Mouse (Mus musculus) kidney, adult 18-20 months (tissue): ENCODE results near the gene Dclre1a.

Experiments used
- DNase-seq: peaks from one replicate; pipeline ENCODE4 v3.0.0; 2021

Dclre1a gene

GRCm38 (mm10) chr19:56547456-56548229 lies at the start of gene Dclre1a:
Dclre1a (minus strand) TSS chr19:56548222.
- peak; percentile 81 for DNase-seq

- no peak for DNase-seq
Observed at GRCm38 (mm10) chr19:56592472-56592871, 44.5 kb upstream of the Dclre1a start.

GRCm38 (mm10) chr19:56590250-56590649 lies 42.2 kb upstream of the Dclre1a start:
- no peak for DNase-seq

GRCm38 (mm10) chr19:56589455-56589854 lies 41.4 kb upstream of the Dclre1a start:
- no peak for DNase-seq

- DNase-seq = no peak
Observed at GRCm38 (mm10) chr19:56589008-56589407, 41.0 kb upstream of the Dclre1a start.

DNA sequence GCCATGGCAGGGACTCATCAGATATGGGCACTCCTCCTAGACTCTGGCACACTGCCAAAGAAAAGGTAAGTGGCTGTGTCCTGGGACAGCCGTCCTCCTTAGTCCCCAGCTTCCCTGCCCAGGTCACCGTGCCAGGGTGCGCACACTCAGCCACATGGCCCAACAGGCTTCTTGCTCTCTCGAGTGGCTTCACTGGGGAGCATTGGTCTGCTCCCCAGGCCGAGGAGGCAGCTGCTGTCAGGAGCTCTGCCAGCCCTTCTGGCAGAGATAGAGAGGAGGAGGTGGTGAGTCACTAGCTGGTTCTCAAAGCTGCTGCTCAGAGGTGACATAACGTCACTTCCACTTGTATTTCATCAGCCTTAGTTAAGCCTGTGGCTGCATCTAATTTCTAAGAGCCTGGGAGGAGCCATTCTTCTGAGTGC lies 40.2 kb upstream of the Dclre1a start:
- no peak for DNase-seq

DNA sequence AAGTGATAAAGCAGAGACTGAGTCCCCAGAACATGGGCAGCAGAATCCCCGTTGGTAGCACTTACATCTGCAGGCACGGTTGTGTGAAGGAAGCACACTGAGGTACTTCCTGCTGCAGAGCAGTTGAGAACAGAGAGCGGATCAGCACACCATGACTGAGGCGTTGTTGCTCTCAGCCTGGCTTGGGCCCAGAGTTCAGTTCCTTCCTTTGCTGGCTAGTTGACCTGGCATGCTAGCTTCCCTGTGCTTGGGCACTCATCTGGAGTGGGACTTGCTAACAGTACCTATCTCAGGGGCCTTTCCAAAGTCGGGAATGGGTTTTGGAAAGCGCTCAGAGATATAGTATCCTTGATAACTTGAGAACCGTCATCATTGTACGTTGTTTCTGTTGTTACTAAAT lies 38.3 kb upstream of the Dclre1a start:
- no peak for DNase-seq

DNA sequence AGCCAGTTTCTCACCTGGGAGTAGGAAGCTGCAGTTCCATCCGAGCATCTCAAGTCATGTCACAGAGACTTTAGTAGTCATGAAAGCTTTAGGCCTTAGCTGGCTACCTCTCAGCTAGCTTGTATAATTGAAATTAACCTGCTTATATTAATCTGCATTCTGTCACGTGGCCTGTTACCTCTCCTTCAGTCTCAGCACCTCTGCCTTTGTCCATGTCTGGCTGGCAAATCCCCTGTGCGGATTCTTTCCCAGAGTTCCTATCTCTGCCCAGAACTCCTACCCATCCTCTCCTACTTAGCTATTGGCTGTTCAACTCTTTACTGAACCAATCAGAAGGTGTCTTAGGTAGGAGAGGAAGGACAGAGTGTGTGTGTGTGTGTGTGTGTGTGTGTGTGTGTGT lies 36.3 kb upstream of the Dclre1a start:
- no peak for DNase-seq

DNA sequence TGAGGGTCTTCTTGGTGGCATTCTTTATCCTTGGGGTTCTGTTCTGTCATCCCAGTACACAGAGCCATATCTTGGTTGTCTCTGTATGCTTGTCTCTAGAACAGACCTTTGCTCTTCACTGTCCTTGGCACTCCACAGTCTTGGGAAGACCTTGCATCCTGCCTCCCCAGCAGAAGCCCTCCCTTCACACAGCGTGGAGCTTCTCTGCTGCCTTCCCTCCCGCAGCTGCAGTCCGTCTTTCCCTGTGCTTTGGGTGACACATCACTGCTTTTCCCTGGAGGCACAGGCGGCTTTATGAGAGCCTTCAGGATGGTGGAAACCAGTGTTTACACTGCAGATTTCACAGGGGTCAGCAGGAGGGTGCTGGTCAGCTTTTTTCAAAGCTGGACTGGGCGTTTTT lies 35.8 kb upstream of the Dclre1a start:
- DNase-seq = no peak

- no peak for DNase-seq
Observed at GRCm38 (mm10) chr19:56581981-56582380, 34.0 kb upstream of the Dclre1a start.

GRCm38 (mm10) chr19:56577801-56578200 lies 29.8 kb upstream of the Dclre1a start:
- DNase-seq = no peak

DNA sequence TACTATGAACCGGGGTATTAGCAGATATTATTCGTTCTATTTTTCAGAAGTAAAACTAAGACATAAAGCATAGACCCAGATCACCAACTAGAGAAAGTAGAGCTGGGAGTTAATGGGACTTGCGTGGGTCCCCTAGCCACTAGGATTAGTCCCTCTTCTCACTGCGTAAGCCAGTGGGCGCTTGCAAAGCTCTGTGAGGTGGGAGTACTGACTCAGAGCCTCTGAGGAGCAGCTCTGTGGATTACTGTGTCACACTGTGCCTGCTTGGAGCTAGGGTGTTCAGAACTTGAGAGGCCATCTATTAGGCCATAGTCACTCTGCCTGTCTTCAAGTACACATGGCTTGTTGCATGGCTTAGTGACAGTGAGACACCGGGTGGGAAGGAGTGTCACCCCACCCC lies 25.2 kb upstream of the Dclre1a start:
- DNase-seq = no peak

DNA sequence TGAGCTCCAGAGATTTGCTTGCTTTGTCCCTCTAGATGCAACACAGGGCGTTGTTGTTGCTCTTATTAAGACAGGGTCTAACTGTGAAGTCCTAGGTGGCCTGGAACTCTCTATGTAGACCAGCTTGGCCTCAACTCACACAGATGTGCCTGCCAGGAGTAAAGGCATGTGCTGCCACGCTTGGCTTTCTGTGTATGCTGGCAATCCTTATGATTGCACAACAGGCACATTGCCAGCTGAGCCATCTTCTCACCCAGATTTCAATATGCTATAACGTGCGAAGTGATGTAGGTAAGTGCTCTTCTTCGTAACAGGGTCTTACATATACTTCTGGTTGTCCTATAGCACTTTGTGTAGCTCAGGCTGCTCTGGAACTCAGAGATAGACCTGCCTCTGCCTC lies 23.9 kb upstream of the Dclre1a start:
- no peak for DNase-seq

DNA sequence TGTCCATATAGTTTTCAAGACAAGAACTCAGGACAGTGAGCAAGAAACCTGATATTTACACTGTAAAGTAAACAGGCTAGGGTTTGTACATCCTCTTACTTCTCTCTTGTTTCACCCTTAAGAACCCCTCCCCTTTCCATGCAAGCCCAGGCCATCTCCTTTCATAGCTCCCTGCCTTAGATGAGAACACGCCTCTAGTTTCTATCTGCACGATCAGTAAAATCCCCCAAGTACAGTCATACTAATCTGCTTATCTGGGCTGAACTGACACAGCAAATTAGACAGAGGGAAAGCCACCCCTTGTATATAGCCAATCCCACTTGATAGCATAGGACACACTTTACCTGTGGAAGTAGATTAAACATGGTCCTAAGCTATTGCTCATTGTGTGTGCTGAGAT lies 23.2 kb upstream of the Dclre1a start:
- no peak for DNase-seq

DNA sequence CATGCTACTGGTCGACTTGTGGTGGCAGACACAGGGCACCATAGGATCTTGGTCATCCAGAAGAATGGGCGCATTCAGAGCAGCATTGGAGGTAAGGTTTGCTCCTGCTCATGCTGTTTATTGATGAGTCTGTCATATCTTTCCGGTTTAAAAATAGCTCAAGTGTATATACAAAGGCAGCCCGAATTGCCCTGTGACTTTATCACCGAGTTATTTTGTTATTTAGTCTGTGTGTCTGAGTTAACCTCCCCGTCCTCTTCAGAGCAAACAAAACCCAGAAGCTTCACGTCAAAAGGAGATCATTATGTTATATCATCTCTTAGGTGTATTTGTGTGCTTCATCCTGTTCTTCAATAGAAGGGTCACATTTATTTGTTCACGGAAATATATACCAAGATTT lies 22.8 kb upstream of the Dclre1a start:
- DNase-seq = no peak

DNA sequence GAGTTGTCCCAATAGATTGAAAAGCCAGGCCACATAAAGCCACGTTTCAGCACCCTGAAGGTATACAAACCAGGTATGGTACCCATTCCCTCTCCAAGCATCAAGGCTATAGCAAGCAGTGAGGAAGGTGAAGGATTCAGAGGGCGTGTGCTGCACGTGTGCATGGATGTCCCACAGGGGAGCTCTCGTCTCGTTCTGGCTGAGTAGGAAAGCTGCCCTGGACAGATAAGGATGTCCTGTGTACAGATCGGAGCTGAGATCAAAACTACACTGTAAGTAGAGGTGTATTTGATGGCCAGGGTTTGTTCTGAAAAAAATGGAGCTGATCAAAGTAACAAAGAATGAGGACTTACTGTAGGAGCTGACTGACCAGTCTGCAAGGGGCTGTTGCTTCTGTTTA lies 18.9 kb upstream of the Dclre1a start:
- no peak for DNase-seq

GRCm38 (mm10) chr19:56566041-56566440 lies 18.0 kb upstream of the Dclre1a start:
- peak; percentile 52 for DNase-seq

GRCm38 (mm10) chr19:56565358-56565757 lies 17.3 kb upstream of the Dclre1a start:
- DNase-seq = peak; percentile 19

GRCm38 (mm10) chr19:56563469-56563868 lies 15.4 kb upstream of the Dclre1a start:
- DNase-seq = no peak

DNA sequence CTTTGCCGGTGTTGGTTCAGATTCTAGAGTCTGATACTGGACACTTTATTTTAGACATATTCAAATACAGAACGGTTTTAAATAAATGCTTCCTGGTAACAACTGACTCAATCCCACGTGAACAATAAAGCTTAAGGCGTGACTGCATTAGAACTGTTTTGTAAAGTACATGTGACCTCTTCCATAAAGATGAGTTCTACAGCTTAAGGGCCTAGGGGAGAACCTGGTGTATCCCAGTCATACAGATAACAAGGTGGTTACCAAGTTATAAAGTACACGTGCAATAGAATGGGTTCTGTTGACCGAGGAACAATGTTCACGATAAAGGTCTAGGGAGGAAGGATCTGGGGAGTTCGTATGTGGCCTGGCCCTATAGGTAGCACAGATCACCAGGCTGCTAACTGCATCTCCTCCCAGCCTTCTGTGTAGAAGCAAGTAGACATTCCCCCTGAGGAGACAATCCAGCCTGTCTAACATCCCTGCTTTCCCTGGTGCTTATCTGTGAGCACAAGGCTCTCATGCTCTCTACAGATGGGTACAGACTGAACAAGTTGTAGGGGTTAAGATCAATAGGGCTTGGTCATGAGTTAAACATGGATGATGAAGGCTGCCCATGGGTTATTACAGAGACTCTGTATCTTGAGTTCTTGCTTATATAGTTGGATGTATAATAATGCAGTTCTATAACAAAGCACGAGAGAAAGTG lies 14.6 kb upstream of the Dclre1a start:
- DNase-seq = no peak

DNA sequence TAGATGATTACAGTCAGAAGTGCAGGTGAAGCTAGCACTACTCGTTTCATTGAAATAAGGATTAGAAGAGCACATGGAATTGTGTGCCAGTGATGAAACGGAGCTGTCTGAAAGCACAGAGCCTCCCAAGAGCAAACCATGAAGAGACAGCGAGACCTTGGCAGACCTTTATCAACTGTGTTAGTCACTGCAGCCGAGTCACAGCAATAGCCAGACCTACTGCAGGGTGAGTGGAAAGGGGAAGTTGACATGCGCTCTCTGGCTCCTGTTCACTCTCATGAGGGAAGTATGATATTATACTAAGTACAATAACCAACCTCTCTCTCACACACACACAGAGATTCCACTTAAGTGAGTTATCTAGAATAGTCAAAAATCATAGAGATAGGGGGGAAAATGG lies 8.0 kb upstream of the Dclre1a start:
- DNase-seq = no peak

DNA sequence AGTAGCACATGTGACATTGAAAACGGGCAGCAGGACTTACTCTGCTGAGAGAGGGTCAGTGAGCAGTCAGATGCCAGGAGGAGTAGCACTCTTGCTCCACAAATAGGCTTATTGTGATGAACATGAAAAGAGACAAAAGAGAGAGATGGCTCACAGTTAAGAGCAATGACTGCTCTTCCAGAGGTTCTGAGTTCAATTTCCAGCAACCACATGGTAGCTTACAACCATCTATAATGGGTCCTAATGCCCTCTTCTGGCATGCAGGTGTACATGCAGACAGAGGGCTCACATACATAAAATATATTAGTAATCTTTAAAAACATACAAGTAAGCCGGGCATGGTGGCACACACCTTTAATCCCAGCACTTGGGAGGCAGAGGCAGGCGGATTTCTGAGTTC lies 5.2 kb upstream of the Dclre1a start:
- DNase-seq = no peak

- peak; percentile 35 for DNase-seq
Observed at GRCm38 (mm10) chr19:56549033-56549680, 1.1 kb upstream of the Dclre1a start.
